Mouse (Mus musculus) forebrain, postnatal 0 days (tissue): ENCODE results near the gene Zswim2. TPM values are rescaled to one million over a fixed set of nuclear protein-coding genes. Genes with fewer than 3 reads are reported as not detected.
"Not testable (repeated sequence)": the region's sequence is repeated elsewhere in the genome, so short reads cannot be mapped to it uniquely, and the experiment has no call there.

Experiments used
- ATAC-seq: fragments of 200-750 bp; cut with Nextera tagmentation; 2 replicates; pipeline ENCODE4 v1.8.0; 2017; ENCODE audit warnings: mild to moderate bottlenecking, moderate library complexity
- DNase-seq: peaks from one replicate; pipeline ENCODE4 v3.0.0-alpha.2; 2015
- H3K27ac ChIP-seq: fragments of 300-500 bp; sonication (generic); 2 replicates; pipeline ENCODE4 v1.5.1; 2014; ENCODE audit warnings: low read depth, mild to moderate bottlenecking, antibody characterized with exemption, low read length, moderate library complexity, mixed read lengths
- H3K27me3 ChIP-seq: fragments of 300-500 bp; sonication (generic); 2 replicates; pipeline ENCODE4 v1.6.1; 2014; ENCODE audit warnings: mild to moderate bottlenecking, low read length, mixed read lengths; ENCODE audit not compliant: insufficient read depth
- H3K36me3 ChIP-seq: fragments of 300-500 bp; sonication (generic); 2 replicates; pipeline ENCODE4 v1.6.1; 2014; ENCODE audit warnings: mild to moderate bottlenecking, moderate library complexity; ENCODE audit not compliant: insufficient read depth
- H3K4me1 ChIP-seq: fragments of 300-500 bp; sonication (generic); 2 replicates; pipeline ENCODE4 v1.6.1; 2014; ENCODE audit warnings: antibody characterized with exemption; ENCODE audit not compliant: insufficient read depth
- H3K4me2 ChIP-seq: fragments of 300-500 bp; sonication (generic); 2 replicates; pipeline ENCODE4 v1.6.1; 2014; ENCODE audit warnings: low read depth, mild to moderate bottlenecking, moderate library complexity
- H3K4me3 ChIP-seq: fragments of 300-500 bp; sonication (generic); 2 replicates; pipeline ENCODE4 v1.5.1; 2014; ENCODE audit warnings: low read depth, low read length, mixed read lengths
- H3K9ac ChIP-seq: fragments of 300-500 bp; sonication (generic); 2 replicates; pipeline ENCODE4 v1.6.1; 2014; ENCODE audit warnings: mild to moderate bottlenecking
- H3K9me3 ChIP-seq: fragments of 300-500 bp; sonication (generic); 2 replicates; pipeline ENCODE4 v1.6.1; 2016; ENCODE audit warnings: low read length
- CTCF ChIP-seq: sonication (generic); IDR thresholded peaks from 2 replicates; pipeline ENCODE4 v1.5.1; 2016; ENCODE audit warnings: antibody characterized with exemption, control low read depth, low read depth
- WGBS: fragments of 180-500 bp; shearing (Covaris S2); extraction: QIAGEN DNeasy Blood & Tissue Kit; methylation state at CpG from one replicate; pipeline ENCODE4 v1.1.7; 2014; 5-methylcytosine and 5-hydroxymethylcytosine counted together
- polyA plus RNA-seq: library from polyadenylated mRNA; unstranded; fragments of >200 nt; fragmentation: Nextera tagmentation; extraction: Ambion mirVana; gene quantifications from 2 replicates; pipeline ENCODE4 v1.2.1, GENCODE M21; 2015
- total RNA-seq: library from RNA; depleted of rRNA; stranded (reverse); fragments of >200 nt; gene quantifications from 2 replicates; pipeline ENCODE4 v1.2.3, GENCODE M21; 2014; rRNA removed

Zswim2 gene
- total RNA-seq = 0.15 and 0.48 TPM in 2 replicates
- not detected in 2 replicates for polyA plus RNA-seq

DNA sequence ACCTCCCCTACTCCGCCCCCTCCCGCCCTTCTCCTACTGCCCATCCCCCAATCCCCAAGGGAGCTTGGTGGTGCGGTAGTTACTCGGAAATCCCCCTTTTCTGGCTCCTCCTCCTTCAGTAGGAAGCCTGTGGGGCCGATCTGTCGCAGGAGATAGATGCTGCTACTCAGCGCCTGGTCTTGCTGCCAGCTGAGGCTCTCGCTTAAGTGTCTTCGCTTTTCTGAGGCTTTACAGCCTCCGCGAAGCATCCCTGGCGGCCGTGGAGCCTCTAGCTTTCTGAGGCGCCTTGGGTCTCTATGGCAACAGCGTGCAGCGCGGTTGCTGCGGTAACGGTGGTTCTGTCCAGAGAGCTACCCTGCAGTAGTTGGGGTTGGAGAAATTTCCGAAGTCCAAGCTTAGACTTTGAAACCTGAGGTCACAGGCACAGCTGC, at the start of gene Zswim2:
Gene Zswim2, minus strand, starts transcription at position 298 of the 431 bp plus-strand sequence.
- WGBS = under 1% methylated on average over 20 of the region's 20 CpGs
- DNase-seq = peak; percentile 91
- Histone ChIP-seq H3K9me3 (no peaks in the 10 kb centered on the region), H3K4me2 (peak within 1 kb of the TSS; percentile 61), H3K27ac (peak within 1 kb of the TSS; percentile 50; the same call in 1 of the 2 replicates), H3K4me3 (peak within 1 kb of the TSS; percentile 40), H3K36me3 (no peaks in the 10 kb centered on the region), H3K27me3 (no peaks in the 10 kb centered on the region), H3K9ac (peak within 1 kb of the TSS; percentile 44), H3K4me1 (no peaks in the 10 kb centered on the region)
- peak; percentile 42 for TF ChIP-seq CTCF
- ATAC-seq = peak; percentile 98

DNA sequence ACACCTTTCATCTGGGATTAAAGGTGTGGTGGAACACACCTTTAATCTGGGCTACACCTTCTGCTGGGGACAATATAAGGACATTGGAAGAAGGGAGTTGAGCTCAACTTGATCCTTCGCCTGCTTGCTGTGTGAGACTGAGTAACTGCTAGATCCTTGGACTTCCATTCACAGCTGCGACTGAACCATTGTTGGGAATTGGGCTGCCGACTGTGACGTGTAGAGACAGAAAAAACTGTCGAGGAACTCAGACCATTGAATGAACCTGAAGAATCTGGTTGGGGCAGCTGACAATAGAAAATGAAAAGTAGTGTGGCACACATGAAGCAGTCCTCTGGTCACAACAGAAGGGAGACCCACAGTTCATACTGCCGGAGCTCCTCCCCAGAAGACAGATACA, 49.2 kb upstream of the Zswim2 start, which contains the start of gene Gm13691:
Gene Gm13691, plus strand, starts transcription at position 301 of the 400 bp plus-strand sequence.
- DNase-seq = not testable (repeated sequence)

GRCm38 (mm10) chr2:83984443-83984842, 43.4 kb upstream of the Zswim2 start, which contains the start of gene Gm13697:
Gene Gm13697 (plus strand): TSS chr2:83984743.
- WGBS = no CpG with 5 or more reads among the region's 6 CpGs
- not testable (repeated sequence) for H3K9me3 ChIP-seq, ATAC-seq

More for the DNA sequence above, 49.2 kb upstream of the Zswim2 start, which contains the start of gene Gm13691:
- H3K36me3 ChIP-seq, H3K27ac ChIP-seq, ATAC-seq, H3K9ac ChIP-seq, H3K4me1 ChIP-seq, H3K4me2 ChIP-seq, H3K9me3 ChIP-seq, H3K27me3 ChIP-seq, H3K4me3 ChIP-seq: not testable (repeated sequence)
- no CpG with 5 or more reads among the region's 6 CpGs for WGBS

GRCm38 (mm10) chr2:83978633-83979032, 37.6 kb upstream of the Zswim2 start, which contains the start of gene Gm13694:
Gene Gm13694 (plus strand): TSS chr2:83978933.
- H3K4me3 ChIP-seq, H3K4me2 ChIP-seq, H3K4me1 ChIP-seq, H3K36me3 ChIP-seq, H3K9me3 ChIP-seq, H3K27ac ChIP-seq, DNase-seq, H3K27me3 ChIP-seq, ATAC-seq, H3K9ac ChIP-seq: not testable (repeated sequence)
- no CpG with 5 or more reads among the region's 6 CpGs for WGBS

More at GRCm38 (mm10) chr2:83984443-83984842, 43.4 kb upstream of the Zswim2 start, which contains the start of gene Gm13697:
- H3K27ac ChIP-seq, H3K4me2 ChIP-seq, H3K36me3 ChIP-seq, DNase-seq, H3K27me3 ChIP-seq, H3K4me3 ChIP-seq, H3K9ac ChIP-seq, H3K4me1 ChIP-seq: not testable (repeated sequence)

DNA sequence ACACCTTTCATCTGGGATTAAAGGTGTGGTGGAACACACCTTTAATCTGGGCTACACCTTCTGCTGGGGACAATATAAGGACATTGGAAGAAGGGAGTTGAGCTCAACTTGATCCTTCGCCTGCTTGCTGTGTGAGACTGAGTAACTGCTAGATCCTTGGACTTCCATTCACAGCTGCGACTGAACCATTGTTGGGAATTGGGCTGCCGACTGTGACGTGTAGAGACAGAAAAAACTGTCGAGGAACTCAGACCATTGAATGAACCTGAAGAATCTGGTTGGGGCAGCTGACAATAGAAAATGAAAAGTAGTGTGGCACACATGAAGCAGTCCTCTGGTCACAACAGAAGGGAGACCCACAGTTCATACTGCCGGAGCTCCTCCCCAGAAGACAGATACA, 31.8 kb upstream of the Zswim2 start, which contains the start of gene Gm13696:
Gene Gm13696, plus strand, starts transcription at position 301 of the 400 bp plus-strand sequence.
- not testable (repeated sequence) for H3K27ac ChIP-seq, H3K4me3 ChIP-seq, H3K36me3 ChIP-seq, H3K4me2 ChIP-seq, H3K4me1 ChIP-seq, H3K27me3 ChIP-seq, DNase-seq, H3K9me3 ChIP-seq, H3K9ac ChIP-seq, ATAC-seq
- WGBS = no CpG with 5 or more reads among the region's 6 CpGs

GRCm38 (mm10) chr2:83967013-83967412, 26.0 kb upstream of the Zswim2 start, which contains the start of gene Gm13695:
Gene Gm13695 (plus strand): TSS chr2:83967313.
- DNase-seq, H3K4me1 ChIP-seq, ATAC-seq, H3K27ac ChIP-seq, H3K4me3 ChIP-seq, H3K9ac ChIP-seq, H3K9me3 ChIP-seq, H3K36me3 ChIP-seq, H3K4me2 ChIP-seq, H3K27me3 ChIP-seq: not testable (repeated sequence)
- WGBS = no CpG with 5 or more reads among the region's 6 CpGs

DNA sequence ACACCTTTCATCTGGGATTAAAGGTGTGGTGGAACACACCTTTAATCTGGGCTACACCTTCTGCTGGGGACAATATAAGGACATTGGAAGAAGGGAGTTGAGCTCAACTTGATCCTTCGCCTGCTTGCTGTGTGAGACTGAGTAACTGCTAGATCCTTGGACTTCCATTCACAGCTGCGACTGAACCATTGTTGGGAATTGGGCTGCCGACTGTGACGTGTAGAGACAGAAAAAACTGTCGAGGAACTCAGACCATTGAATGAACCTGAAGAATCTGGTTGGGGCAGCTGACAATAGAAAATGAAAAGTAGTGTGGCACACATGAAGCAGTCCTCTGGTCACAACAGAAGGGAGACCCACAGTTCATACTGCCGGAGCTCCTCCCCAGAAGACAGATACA, 20.2 kb upstream of the Zswim2 start, which contains the start of gene Gm13693:
Gene Gm13693, plus strand, starts transcription at position 301 of the 400 bp plus-strand sequence.
- not testable (repeated sequence) for H3K27ac ChIP-seq, H3K9ac ChIP-seq, H3K9me3 ChIP-seq, H3K4me3 ChIP-seq, H3K36me3 ChIP-seq, ATAC-seq, H3K27me3 ChIP-seq, DNase-seq, H3K4me1 ChIP-seq, H3K4me2 ChIP-seq
- WGBS = no CpG with 5 or more reads among the region's 6 CpGs

DNA sequence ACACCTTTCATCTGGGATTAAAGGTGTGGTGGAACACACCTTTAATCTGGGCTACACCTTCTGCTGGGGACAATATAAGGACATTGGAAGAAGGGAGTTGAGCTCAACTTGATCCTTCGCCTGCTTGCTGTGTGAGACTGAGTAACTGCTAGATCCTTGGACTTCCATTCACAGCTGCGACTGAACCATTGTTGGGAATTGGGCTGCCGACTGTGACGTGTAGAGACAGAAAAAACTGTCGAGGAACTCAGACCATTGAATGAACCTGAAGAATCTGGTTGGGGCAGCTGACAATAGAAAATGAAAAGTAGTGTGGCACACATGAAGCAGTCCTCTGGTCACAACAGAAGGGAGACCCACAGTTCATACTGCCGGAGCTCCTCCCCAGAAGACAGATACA, 14.4 kb upstream of the Zswim2 start, which contains the start of gene Gm13698:
Gene Gm13698, plus strand, starts transcription at position 301 of the 400 bp plus-strand sequence.
- not testable (repeated sequence) for H3K9me3 ChIP-seq, ATAC-seq, H3K4me3 ChIP-seq, H3K27me3 ChIP-seq, DNase-seq, H3K4me2 ChIP-seq, H3K36me3 ChIP-seq, H3K4me1 ChIP-seq, H3K27ac ChIP-seq, H3K9ac ChIP-seq
- no CpG with 5 or more reads among the region's 6 CpGs for WGBS
